Mouse (Mus musculus) heart, embryonic 15.5 days (tissue): ENCODE results near the gene Aip. TPM values are rescaled to one million over a fixed set of nuclear protein-coding genes. Genes with fewer than 3 reads are reported as not detected.
"Not testable (repeated sequence)": the region's sequence is repeated elsewhere in the genome, so short reads cannot be mapped to it uniquely, and the experiment has no call there.

Experiments used
- ATAC-seq: fragments of 200-750 bp; cut with Nextera tagmentation; replicated peaks from 2 replicates; pipeline ENCODE4 v1.8.0; 2017; ENCODE audit warnings: low read depth, moderate TSS enrichment; ENCODE audit not compliant: insufficient number of reproducible peaks, insufficient read depth, low FRiP score
- H3K27ac ChIP-seq: fragments of 300-500 bp; sonication (generic); 2 replicates; pipeline ENCODE4 v1.5.1; 2015; ENCODE audit warnings: mild to moderate bottlenecking, inconsistent platforms
- H3K27me3 ChIP-seq: fragments of 300-500 bp; sonication (generic); 2 replicates; pipeline ENCODE4 v1.6.1; 2015; ENCODE audit warnings: inconsistent platforms
- H3K36me3 ChIP-seq: fragments of 300-500 bp; sonication (generic); 2 replicates; pipeline ENCODE4 v1.6.1; 2015; ENCODE audit warnings: mild to moderate bottlenecking, inconsistent platforms
- H3K4me1 ChIP-seq: fragments of 300-500 bp; sonication (generic); replicated peaks from 2 replicates; pipeline ENCODE4 v1.6.1; 2015; ENCODE audit warnings: inconsistent platforms
- H3K4me2 ChIP-seq: fragments of 300-500 bp; sonication (generic); 2 replicates; pipeline ENCODE4 v1.6.1; 2015; ENCODE audit warnings: inconsistent platforms, mild to moderate bottlenecking, moderate library complexity
- H3K4me3 ChIP-seq: fragments of 300-500 bp; sonication (generic); 2 replicates; pipeline ENCODE4 v1.5.1; 2015; ENCODE audit warnings: mild to moderate bottlenecking, inconsistent platforms
- H3K9ac ChIP-seq: fragments of 300-500 bp; sonication (generic); 2 replicates; pipeline ENCODE4 v1.6.1; 2015; ENCODE audit warnings: mild to moderate bottlenecking, inconsistent platforms
- H3K9me3 ChIP-seq: fragments of 300-500 bp; sonication (generic); replicated peaks from 2 replicates; pipeline ENCODE4 v1.6.1; 2016; ENCODE audit warnings: inconsistent platforms
- WGBS: fragments of 180-500 bp; shearing (Covaris S2); methylation state at CpG from one replicate; pipeline ENCODE4 v1.1.7; 2015; ENCODE audit warnings: mixed read lengths; 5-methylcytosine and 5-hydroxymethylcytosine counted together
- polyA plus RNA-seq: library from polyadenylated mRNA; unstranded; fragments of >200 nt; fragmentation: Nextera tagmentation; extraction: Ambion mirVana; gene quantifications from 2 replicates; pipeline ENCODE4 v1.2.1, GENCODE M21; 2015

Gene Aip
- polyA plus RNA-seq, 1 experiment from 2014 or later: 78.1 TPM

GRCm38 (mm10) chr19:4068717-4069410, 56.8 kb downstream of the Aip start:
- Histone ChIP-seq H3K4me3 (no peak overlapping the region), H3K27ac (no peak overlapping the region), H3K36me3 (no peaks in the 10 kb centered on the region), H3K9ac (no peak overlapping the region), H3K4me2 (no peak overlapping the region), H3K9me3 (no peaks in the 10 kb centered on the region), H3K27me3 (no peaks in the 10 kb centered on the region), H3K4me1 (no peaks in the 10 kb centered on the region)
- no peak for ATAC-seq
- 73% methylated on average over 15 of the region's 15 CpGs for WGBS

GRCm38 (mm10) chr19:4068242-4068641, 57.4 kb downstream of the Aip start:
- H3K4me1 ChIP-seq, H3K27ac ChIP-seq, H3K36me3 ChIP-seq, ATAC-seq, H3K27me3 ChIP-seq, H3K4me3 ChIP-seq, H3K9me3 ChIP-seq, H3K4me2 ChIP-seq, H3K9ac ChIP-seq: not testable (repeated sequence)
- 89% methylated on average over 2 of the region's 2 CpGs for WGBS

- no peaks in the 10 kb centered on the region for H3K27me3 ChIP-seq
- H3K9ac ChIP-seq: no peak overlapping the region
- H3K9me3 ChIP-seq: no peaks in the 10 kb centered on the region
- H3K4me3 ChIP-seq: no peak overlapping the region
- ATAC-seq: no peak
- H3K4me2 ChIP-seq: no peak overlapping the region
- no peaks in the 10 kb centered on the region for H3K36me3 ChIP-seq
- H3K27ac ChIP-seq: no peak overlapping the region
- no peaks in the 10 kb centered on the region for H3K4me1 ChIP-seq
Measured at GRCm38 (mm10) chr19:4066877-4067276, 58.8 kb downstream of the Aip start.

- H3K36me3 ChIP-seq: no peaks in the 10 kb centered on the region
- H3K27ac ChIP-seq: no peak overlapping the region
- no peak overlapping the region for H3K9ac ChIP-seq
- no peaks in the 10 kb centered on the region for H3K27me3 ChIP-seq
- no peaks in the 10 kb centered on the region for H3K4me1 ChIP-seq
- no peak for ATAC-seq
- no peak overlapping the region for H3K4me2 ChIP-seq
- no peak overlapping the region for H3K4me3 ChIP-seq
- H3K9me3 ChIP-seq: no peaks in the 10 kb centered on the region
- 74% methylated on average over 6 of the region's 6 CpGs for WGBS
Measured at GRCm38 (mm10) chr19:4066280-4066679, 59.4 kb downstream of the Aip start.

- H3K36me3 ChIP-seq, H3K27me3 ChIP-seq, ATAC-seq, H3K9me3 ChIP-seq, H3K4me3 ChIP-seq, H3K9ac ChIP-seq, H3K4me1 ChIP-seq: not testable (repeated sequence)
- H3K27ac ChIP-seq: peak overlapping the region; percentile 70; the same call in 1 of the 2 replicates
- peak overlapping the region; percentile 48 for H3K4me2 ChIP-seq
- WGBS: 3% methylated on average over 4 of the region's 11 CpGs
Measured at GRCm38 (mm10) chr19:4064501-4064900, 61.2 kb downstream of the Aip start.

Other genes starting within 250 kb of the Aip start
- 24.9 and 39.6 TPM in 2 replicates for gene Tcirg1, start 218.7 kb downstream of the Aip start, polyA plus RNA-seq
- 371 and 387 TPM in 2 replicates for gene Ndufs8, start 213.1 kb downstream of the Aip start, polyA plus RNA-seq
- 1.6 and 4.0 TPM in 2 replicates for gene Aldh3b1, start 196.1 kb downstream of the Aip start, polyA plus RNA-seq
- gene Unc93b1, start 190.7 kb downstream of the Aip start, polyA plus RNA-seq: 15.0 and 21.8 TPM in 2 replicates
- gene Aldh3b3, start 167.2 kb downstream of the Aip start, polyA plus RNA-seq: not detected in 2 replicates
- 0.16 and 1.2 TPM in 2 replicates for gene Aldh3b2, start 153.5 kb downstream of the Aip start, polyA plus RNA-seq
- 11.3 and 12.9 TPM in 2 replicates for gene Acy3, start 139.3 kb downstream of the Aip start, polyA plus RNA-seq
- not detected in 2 replicates for gene Tbx10, start 133.1 kb downstream of the Aip start, polyA plus RNA-seq
- gene Nudt8, start 125.3 kb downstream of the Aip start, polyA plus RNA-seq: 53.0 and 55.9 TPM in 2 replicates
- 4.5 and 5.4 TPM in 2 replicates for gene Gm49405, start 125.2 kb downstream of the Aip start, polyA plus RNA-seq
- 72.2 and 80.1 TPM in 2 replicates for gene Doc2g, start 122.5 kb downstream of the Aip start, polyA plus RNA-seq
- 513 and 534 TPM in 2 replicates for gene Ndufv1, start 113.1 kb downstream of the Aip start, polyA plus RNA-seq
- gene Gstp1, start 87.9 kb downstream of the Aip start, polyA plus RNA-seq: 387 and 406 TPM in 2 replicates
- 9.2 and 11.1 TPM in 2 replicates for gene Gstp2, start 79.8 kb downstream of the Aip start, polyA plus RNA-seq
- 0.30 and 0.93 TPM in 2 replicates for gene Gstp3, start 66.3 kb downstream of the Aip start, polyA plus RNA-seq
- gene Cabp2, start 44.3 kb downstream of the Aip start, polyA plus RNA-seq: not detected in 2 replicates
- 63.6 and 81.7 TPM in 2 replicates for gene Cdk2ap2, start 28.7 kb downstream of the Aip start, polyA plus RNA-seq
- 17.2 and 26.5 TPM in 2 replicates for gene Pitpnm1, start 25.9 kb downstream of the Aip start, polyA plus RNA-seq
- gene Gpr152, start 13.9 kb upstream of the Aip start, polyA plus RNA-seq: 0.04 TPM in 1 of 2 replicates, not detected in the other
- not detected in 2 replicates for gene Cabp4, start 18.2 kb upstream of the Aip start, polyA plus RNA-seq
- 114 and 137 TPM in 2 replicates for gene Coro1b, start 22.8 kb upstream of the Aip start, polyA plus RNA-seq
- 3.6 and 33.8 TPM in 2 replicates for gene Ptprcap, start 27.7 kb upstream of the Aip start, polyA plus RNA-seq
- gene Rps6kb2, start 37.5 kb upstream of the Aip start, polyA plus RNA-seq: 42.2 and 46.1 TPM in 2 replicates
- gene Carns1, start 49.6 kb upstream of the Aip start, polyA plus RNA-seq: 12.3 TPM in 2 replicates
- gene Tbc1d10c, start 65.4 kb upstream of the Aip start, polyA plus RNA-seq: 3.0 and 14.9 TPM in 2 replicates
- gene Ppp1ca, start 66.2 kb upstream of the Aip start, polyA plus RNA-seq: 666 and 734 TPM in 2 replicates
- 17.3 and 24.1 TPM in 2 replicates for gene Rad9a, start 75.8 kb upstream of the Aip start, polyA plus RNA-seq
- 0.96 and 1.9 TPM in 2 replicates for gene Clcf1, start 88.4 kb upstream of the Aip start, polyA plus RNA-seq
- not detected in 2 replicates for gene AC109138.7, start 88.5 kb upstream of the Aip start, polyA plus RNA-seq
- gene Pold4, start 106.0 kb upstream of the Aip start, polyA plus RNA-seq: 17.1 and 24.1 TPM in 2 replicates
- 6.0 and 10.7 TPM in 2 replicates for gene Ssh3, start 143.3 kb upstream of the Aip start, polyA plus RNA-seq
- gene Ankrd13d, start 157.3 kb upstream of the Aip start, polyA plus RNA-seq: 1.1 and 2.7 TPM in 2 replicates
- 9.8 and 18.2 TPM in 2 replicates for gene Grk2, start 180.4 kb upstream of the Aip start, polyA plus RNA-seq